Mouse (Mus musculus) C2C12 (cell line): ENCODE results near the gene Fxr2.

Source experiments
- CEBPB ChIP-seq: IDR thresholded peaks from one replicate; pipeline ENCODE4 v1.6.1; 2011; ENCODE audit warnings: low read depth, mild to moderate bottlenecking, control low read depth, moderate library complexity
- CTCF ChIP-seq: IDR thresholded peaks from one replicate; pipeline ENCODE4 v1.5.1; 2011; ENCODE audit not compliant: control insufficient read depth, insufficient read depth, insufficient read length
- MAX ChIP-seq: IDR thresholded peaks from one replicate; pipeline ENCODE4 v1.6.1; 2011; ENCODE audit warnings: mild to moderate bottlenecking, control low read depth
- MYOD1 ChIP-seq: IDR thresholded peaks from one replicate; pipeline ENCODE4 v1.6.1; 2011; ENCODE audit warnings: low read depth; ENCODE audit not compliant: control insufficient read depth, insufficient read length
- MYOG ChIP-seq: IDR thresholded peaks from one replicate; pipeline ENCODE4 v1.6.1; 2011; ENCODE audit not compliant: control insufficient read depth, insufficient read length; ENCODE audit errors: extremely low read depth
- USF1 ChIP-seq: IDR thresholded peaks from one replicate; pipeline ENCODE4 v1.6.1; 2011; ENCODE audit warnings: low read depth, mild to moderate bottlenecking, control low read depth, moderate library complexity

DNA sequence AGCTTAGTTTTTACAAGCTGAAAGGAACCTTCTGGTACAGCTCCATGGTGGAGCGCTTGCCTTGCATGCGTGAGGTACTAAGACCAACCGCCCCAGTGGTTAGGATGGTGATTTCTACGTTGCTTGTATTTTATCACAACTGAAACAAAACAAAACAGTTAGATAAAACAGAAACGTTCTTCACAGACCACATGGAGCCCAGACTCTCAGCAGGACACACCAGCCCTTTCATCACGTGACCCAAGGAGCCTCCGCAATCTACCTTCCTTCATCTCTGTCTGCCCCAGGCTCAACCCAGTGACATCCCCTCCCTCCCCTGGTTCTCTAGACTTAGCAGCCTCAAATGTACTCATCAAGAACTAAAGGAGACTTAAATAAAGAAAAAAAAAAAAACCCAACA, 23.4 kb upstream of the Fxr2 start:
- TF ChIP-seq CTCF (no peak), CEBPB (no peak), MAX (no peak), MYOD1 (no peak), MYOG (no peak), USF1 (peak; percentile 66)
